Mouse (Mus musculus) mature B cell (primary cell): ENCODE results near the gene Kbtbd2.

ENCODE experiments used
- in situ Hi-C: fragments of 300-500 bp; cut with MboI; formaldehyde crosslinking; loops from 2 replicates; pipeline ENCODE4 v1.14.3; 2019

The Kbtbd2 gene

DNA sequence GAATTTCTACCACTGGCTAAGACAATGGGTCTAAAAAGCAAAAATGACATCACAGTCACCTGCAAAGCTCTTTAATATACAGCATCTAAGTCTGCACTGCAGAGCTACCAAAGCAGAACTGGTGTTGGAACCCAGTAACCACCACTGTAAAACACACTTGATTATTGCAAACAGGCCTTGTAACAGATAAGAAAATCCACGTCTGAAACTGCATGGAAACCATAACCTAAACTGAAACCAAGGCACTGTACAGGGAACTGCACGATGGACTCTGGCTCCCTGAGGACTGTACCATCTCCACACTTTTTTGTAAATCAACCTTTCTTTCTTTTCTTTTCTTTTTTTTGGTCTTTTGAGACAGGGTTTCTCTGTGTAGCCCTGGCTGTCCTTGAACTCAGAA is 9.9 kb downstream of the Kbtbd2 start:
- in situ Hi-C loops: no loop called here

- in situ Hi-C loops: no loop called here
Observed at GRCm38 (mm10) chr6:56785068-56785467, 12.5 kb downstream of the Kbtbd2 start.

DNA sequence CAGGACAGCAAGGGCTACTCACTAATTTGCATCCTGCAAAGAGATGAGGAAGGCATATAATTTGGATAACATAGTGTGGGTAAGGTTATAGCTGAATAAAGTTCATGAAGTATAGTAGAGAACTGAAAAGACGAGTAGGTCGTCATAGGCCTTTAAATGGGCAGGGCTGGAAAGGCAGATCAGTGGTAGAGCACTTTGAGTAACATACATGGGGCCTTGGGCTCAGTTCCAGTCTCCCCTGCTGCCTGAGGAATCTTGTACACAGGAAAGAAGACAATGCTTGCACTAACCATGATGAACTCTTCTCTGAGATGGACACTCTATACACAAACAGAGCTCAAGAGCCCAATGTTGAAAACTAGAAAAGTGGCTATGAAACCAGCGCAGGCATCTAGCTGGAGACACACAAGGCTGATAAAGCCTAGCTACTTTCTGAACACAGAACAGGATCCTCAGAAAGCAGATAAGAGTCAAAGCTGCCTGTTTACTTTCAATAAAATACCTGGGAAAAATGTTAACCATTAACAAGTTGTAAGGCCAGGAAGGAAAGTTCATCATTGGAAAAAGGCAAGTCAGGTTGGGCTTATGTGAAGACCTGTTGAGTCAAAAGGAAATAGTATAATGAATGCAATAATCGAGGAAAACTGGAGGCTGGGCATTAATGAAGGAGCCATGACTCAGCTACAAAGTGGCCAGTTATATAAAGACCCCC is 13.9 kb downstream of the Kbtbd2 start:
- in situ Hi-C loops: no loop called here

DNA sequence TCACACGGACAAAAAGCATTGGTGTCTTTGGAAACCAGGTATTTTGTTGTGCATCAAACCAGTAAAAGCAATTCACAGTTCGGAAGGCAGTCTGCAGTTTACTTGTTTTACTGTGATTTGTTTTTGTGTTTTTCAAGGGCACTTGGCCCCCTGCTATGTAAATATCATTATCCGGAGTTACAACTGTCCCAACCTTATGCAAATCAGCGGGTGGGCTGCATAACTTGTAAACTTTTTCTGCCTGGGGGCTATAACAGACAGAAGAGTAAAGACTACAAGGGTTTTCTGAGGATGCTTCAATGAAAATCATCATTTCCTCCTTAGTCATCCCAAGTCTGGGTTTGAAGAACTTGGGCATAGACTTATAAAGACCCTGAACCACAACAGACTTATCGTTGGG is 18.0 kb downstream of the Kbtbd2 start:
- in situ Hi-C loops: no loop called here

DNA sequence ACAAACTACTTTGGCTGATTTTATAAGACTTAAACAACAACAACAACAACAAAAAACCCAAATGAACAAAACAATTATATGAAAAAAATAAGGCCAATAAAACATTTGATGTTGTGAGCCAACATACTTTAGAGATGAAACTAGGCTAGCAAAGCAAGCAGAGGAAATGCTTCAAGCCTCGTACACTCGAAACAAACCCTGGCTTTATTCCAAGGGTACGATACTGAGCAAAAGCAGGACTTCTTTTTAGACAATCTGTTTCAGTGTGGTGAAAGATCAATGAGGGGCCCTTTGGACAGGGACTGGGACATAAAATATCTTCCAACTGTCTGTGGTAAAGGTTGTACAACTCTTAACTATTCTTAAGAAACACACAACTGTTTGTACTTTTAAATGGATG is 21.8 kb downstream of the Kbtbd2 start:
- in situ Hi-C loops: no loop called here

DNA sequence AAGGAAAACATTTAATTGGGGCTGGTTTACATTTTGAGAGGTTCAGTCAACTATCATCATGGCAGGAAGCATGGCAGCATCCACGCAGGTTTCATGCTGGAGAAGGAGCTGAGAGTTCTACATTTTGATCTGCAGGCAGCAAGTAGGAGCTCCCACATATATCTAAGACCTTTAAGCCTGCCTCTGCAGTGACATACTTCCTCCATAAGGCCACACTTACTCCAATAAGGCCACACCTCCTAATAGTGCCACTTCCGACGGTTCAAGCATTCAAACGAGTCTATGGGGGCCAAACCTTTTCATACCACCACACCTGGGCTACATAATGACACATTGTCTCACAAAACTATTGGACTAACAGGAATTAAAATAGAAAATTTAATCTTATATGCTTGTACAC is 31.9 kb downstream of the Kbtbd2 start:
- in situ Hi-C loops: no loop called here

GRCm38 (mm10) chr6:56765265-56765664 is 32.3 kb downstream of the Kbtbd2 start:
- in situ Hi-C loops: no loop called here

DNA sequence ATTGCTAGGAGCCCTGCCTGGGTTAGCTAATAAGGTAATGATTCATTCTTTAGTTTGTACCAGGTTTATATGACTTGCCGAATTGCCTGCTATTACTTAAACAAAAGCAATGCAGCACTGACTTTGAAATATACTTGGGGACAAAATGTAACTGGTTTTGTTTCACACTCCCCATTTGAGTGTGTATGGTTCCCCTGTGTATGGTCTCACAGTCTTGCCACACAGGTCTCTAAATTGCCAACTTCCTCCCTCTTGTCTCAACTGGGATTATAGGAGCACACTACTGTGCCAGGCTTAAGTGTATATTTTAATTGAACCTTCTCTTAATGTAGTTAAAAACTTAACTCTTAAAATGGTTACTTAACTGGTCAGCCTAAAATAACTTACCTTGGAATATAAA is 38.3 kb downstream of the Kbtbd2 start:
- in situ Hi-C loops: no loop called here

GRCm38 (mm10) chr6:56756117-56756516 is 41.5 kb downstream of the Kbtbd2 start:
- in situ Hi-C loops: no loop called here

DNA sequence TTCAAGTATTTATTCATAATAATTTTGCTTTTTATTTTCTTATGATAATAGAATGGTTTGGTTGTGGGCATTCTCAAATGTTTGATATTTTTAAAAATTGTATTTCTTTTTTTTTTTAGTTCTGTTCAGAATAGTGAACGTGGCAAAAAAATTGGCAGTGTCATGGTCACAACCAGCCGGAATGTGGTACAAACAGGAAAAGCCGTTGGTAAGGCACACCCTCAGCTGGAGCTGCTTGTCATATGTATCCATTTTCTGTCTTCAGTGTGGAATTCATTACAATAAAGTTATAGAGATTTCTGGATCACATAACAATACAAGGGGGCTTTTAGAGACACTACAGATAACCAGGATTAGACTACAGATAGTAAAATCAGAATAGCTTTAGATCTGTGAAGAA is 43.9 kb downstream of the Kbtbd2 start:
- in situ Hi-C loops: no loop called here

DNA sequence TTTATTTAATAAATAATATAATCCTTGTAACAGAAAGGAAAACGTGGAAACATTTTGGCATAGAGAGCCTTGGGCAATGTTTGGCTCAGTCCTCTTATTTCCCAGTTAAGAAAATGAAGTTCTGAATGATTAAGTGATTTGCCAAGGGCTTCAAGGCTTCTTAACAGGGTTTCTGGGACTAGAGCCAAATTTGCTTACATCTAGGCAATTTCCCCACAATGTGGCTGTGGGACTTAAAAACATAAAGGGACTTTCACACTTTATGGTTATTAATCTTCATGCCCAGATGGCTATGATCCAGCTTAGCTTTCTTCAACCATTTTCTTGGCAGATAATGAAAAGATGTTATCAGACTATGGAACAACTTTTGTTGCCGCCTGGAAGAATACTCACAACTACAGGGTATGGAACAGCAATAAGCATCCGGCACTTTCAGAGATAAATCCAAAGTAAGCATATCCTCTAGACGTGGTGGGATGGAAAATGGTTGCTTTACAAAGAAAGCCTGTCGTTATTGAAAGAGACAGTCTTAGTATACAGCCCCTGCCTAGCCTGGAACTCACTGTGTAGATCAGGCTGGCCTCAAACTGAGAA is 51.6 kb downstream of the Kbtbd2 start:
- in situ Hi-C loops: no loop called here

DNA sequence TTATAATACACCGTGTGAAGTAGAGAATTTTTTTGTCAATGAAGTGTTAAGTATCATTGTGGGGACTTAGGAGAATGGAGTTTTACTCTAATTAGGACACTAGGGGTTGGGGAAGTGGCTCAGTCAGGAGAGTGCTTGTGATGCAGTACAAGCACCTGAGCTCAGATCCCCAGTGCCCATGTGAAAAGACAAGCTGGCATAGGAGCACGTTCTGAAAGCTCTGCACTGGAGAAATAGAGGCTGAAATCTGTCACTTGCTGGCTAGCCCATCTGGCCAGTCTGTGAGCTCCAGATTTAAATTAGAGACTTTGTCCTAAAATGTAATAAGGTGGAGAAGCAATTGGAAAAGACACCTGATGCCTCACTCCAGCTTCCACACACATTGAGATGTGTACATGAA is 65.1 kb downstream of the Kbtbd2 start:
- in situ Hi-C loops: no loop called here
